Mouse (Mus musculus) brain, adult 10 weeks (tissue): ENCODE measurements around the gene Renbp. TPM values are rescaled to one million over a fixed set of nuclear protein-coding genes. Genes with fewer than 3 reads are reported as not detected.

Experiments
- polyA plus RNA-seq: library from polyadenylated mRNA; stranded (reverse); fragments of 350-450 nt; fragmentation: Illumina TruSeq; extraction: RNeasy Lipid Tissue Mini Kit (QIAGEN cat#74804); gene quantifications from one replicate; pipeline ENCODE4 v1.2.3, GENCODE M21; 2015; ENCODE audit warnings: low read depth, low replicate concordance

Renbp gene
- polyA plus RNA-seq = 7.2 TPM

DNA sequence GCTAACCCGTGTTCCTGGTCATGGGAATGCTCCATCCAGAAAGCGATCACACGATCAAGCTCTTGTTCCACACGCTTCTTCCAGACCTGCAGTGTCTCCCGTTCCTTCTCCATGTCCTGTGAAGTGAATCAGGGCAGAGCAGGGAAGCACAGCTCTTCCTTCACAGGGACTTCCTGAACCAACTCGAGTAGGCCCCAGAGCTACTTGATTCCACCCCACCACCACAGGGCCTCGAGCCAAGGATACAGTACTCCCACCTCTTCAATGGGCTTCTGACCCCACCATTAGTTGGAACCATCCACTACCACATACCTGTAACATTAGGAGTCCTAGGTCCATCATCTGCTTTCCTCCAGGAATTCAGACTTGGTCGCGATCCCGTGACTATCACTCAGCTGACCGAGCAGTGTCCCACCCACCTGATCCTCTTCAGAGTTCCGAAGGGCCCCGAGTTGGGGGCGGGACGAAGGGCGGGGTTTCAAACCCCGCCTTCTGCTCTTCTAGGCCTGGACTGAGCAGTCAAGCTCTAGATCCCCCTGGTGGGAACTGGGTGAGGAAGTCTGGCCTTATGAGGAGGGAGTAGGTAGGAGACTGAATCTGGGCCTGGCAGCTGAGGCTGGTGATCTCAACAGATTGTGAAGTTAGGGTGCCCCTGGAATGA, at the start of gene Renbp:
Gene Renbp, minus strand, starts transcription at position 449 of the 661 bp plus-strand sequence.

DNA sequence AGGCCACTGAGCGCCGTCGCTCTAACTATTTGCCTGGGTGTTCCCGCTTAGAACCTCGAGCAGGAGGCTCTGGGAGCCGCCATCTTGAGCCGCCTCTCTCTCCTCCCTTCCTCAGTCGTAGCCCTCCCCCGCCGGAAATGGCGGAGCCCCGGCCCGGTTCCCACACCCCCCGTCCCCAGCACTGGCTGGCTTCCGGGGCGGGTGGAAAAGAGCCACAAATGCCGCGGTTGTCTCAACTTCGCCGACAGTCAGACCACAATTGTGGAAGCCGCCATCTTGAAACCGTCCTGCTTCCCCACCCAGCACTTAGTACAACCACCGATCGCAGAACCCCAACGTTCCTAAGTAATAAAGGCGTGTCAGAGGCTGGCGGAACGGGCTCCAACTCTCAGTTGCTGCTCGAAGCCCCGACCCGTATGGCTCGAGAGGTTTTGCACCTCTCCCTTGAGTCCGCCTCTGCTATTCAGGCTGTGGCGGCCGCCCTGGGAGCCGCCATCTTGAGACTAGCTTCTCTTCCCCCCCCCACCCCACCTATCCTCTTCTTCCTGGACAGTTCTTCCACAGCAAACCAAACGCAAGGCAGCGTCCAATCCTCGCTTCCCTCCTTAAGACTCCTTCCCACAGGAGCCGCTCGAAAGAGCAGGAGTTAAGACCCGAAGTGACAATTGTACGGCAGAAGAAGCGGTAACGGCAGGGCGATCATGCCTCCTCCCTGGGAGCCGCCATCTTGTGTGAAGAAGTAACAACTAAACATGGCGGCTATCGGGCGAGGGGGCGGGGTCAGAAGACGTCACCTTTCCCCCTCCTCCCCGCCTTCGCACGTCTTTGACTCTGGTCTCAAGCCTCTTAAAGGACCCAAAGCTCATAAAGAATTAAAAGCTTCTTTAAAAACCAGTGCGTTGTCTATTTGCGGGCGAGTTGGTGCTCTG, 35.9 kb upstream of the Renbp start, which contains the start of gene Hcfc1:
Gene Hcfc1, minus strand, starts transcription at position 110 of the 929 bp plus-strand sequence.

DNA sequence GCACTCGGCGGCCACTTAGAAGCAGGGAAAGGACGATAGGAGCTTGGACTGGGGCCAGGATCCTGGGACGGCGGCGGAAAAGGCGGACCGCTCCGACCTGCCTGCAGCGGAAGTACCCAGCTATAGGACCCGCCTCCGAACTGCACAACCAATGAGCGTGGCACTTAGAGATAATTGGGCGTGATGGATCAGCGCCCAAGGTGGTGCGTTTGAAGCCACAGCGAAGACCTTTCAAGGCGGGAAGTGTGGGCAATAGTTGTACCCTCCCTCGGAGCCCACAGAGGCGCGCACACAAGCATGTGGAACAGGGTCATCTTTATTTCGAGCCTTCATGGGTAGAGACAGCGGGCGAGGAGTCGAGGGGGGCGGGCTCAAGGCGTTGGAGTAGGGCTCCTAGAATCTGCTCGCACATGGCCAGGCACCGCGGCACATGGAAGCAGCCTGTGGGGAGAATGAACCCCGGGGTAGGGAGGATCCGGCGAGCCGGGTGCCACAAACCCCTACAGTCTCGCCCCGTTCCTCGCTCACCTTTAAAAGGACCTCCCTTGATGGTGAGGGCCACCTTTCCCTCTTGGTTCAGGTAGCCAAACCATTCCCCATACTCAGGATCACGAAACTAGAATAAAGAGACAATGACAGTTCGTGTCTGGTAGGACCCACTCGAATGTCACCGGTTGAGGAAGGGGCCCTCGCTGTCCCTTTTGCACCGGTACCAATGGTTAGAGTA, 8.7 kb downstream of the Renbp start, which contains the start of the genes Arhgap4 and Naa10:
Gene Arhgap4, minus strand, starts transcription at position 48 of the 727 bp plus-strand sequence.
Gene Naa10, minus strand, starts transcription at position 122 of the 727 bp plus-strand sequence.

GRCm38 (mm10) chrX:73895719-73896118, 34.9 kb downstream of the Renbp start, which contains the start of gene L1cam:
Gene L1cam (minus strand): TSS chrX:73896105.

DNA sequence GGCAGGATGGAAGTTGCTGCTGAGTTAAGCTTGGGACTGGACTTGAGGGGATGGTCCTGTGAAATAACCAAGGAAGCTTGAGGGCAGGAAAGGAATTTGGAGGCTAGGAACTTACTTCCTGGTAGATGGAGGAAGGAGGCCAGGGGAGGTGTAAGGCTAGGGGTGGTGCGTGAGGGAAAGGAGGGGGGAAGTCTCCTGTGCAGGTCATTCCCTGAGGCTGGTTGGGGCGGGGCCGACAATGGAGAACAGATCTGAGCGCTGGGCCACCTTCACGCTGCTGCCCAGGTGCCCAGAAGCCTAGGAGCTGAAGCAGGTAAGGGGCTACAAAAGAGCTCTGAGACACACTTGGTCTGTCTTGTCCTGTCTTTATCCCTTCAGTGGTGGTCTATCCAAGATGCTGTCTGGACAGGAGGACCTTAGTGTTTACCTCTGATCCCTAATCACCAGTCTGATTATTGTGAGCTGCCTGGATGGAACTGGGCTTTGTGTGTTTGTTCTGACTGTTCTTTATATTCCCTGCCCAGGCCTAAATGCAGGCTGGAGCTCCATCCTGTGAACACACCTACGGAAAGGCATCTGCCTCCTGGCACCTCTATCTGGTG, 39.0 kb downstream of the Renbp start, which contains the start of gene Avpr2:
Gene Avpr2, plus strand, starts transcription at position 552 of the 602 bp plus-strand sequence.

Other genes with a start within 250 kb of the Renbp start
- 138 TPM for gene Bcap31, start 214.7 kb downstream of the Renbp start, polyA plus RNA-seq
- gene Abcd1, start 214.3 kb downstream of the Renbp start, polyA plus RNA-seq = 9.2 TPM
- 12.9 TPM for gene Plxnb3, start 173.8 kb downstream of the Renbp start, polyA plus RNA-seq
- 13.8 TPM for gene Srpk3, start 156.4 kb downstream of the Renbp start, polyA plus RNA-seq
- 264 TPM for gene Idh3g, start 144.0 kb downstream of the Renbp start, polyA plus RNA-seq
- 145 TPM for gene Ssr4, start 143.8 kb downstream of the Renbp start, polyA plus RNA-seq
- gene Pdzd4, start 105.9 kb downstream of the Renbp start, polyA plus RNA-seq = 82.2 TPM
- gene Avpr2, start 38.7 kb downstream of the Renbp start, polyA plus RNA-seq = not detected
- 98.7 TPM for gene L1cam, start 34.7 kb downstream of the Renbp start, polyA plus RNA-seq
- gene Arhgap4, start 9.0 kb downstream of the Renbp start, polyA plus RNA-seq = 3.8 TPM
- 66.1 TPM for gene Naa10, start 8.9 kb downstream of the Renbp start, polyA plus RNA-seq
- gene Hcfc1, start 35.5 kb upstream of the Renbp start, polyA plus RNA-seq = 43.1 TPM
- 52.5 TPM for gene Irak1, start 93.1 kb upstream of the Renbp start, polyA plus RNA-seq
- gene Opn1mw, start 196.6 kb upstream of the Renbp start, polyA plus RNA-seq = 1.2 TPM
- 40.9 TPM for gene Mecp2, start 204.5 kb upstream of the Renbp start, polyA plus RNA-seq
- gene Tex28, start 237.0 kb upstream of the Renbp start, polyA plus RNA-seq = not detected
- gene Tktl1, start 246.4 kb upstream of the Renbp start, polyA plus RNA-seq = 0.24 TPM